Mouse (Mus musculus) ES-E14 (cell line): ENCODE measurements around the gene Obsl1.

ENCODE experiments used
- HCFC1 ChIP-seq: IDR thresholded peaks from 2 replicates; pipeline ENCODE4 v1.6.1; 2012; ENCODE audit warnings: low read length, inconsistent platforms, borderline replicate concordance; ENCODE audit not compliant: insufficient read depth
- MAFK ChIP-seq: IDR thresholded peaks from 2 replicates; pipeline ENCODE4 v1.6.1; 2014; ENCODE audit warnings: mild to moderate bottlenecking, low read depth, low read length, inconsistent platforms; ENCODE audit not compliant: insufficient read depth
- ZC3H11A ChIP-seq: IDR thresholded peaks from 2 replicates; pipeline ENCODE4 v1.6.1; 2012; ENCODE audit warnings: low read depth, mild to moderate bottlenecking, inconsistent platforms, low read length, borderline replicate concordance
- ZNF384 ChIP-seq: IDR thresholded peaks from 2 replicates; pipeline ENCODE4 v1.6.1; 2012; ENCODE audit warnings: low read depth, low read length, inconsistent platforms

DNA sequence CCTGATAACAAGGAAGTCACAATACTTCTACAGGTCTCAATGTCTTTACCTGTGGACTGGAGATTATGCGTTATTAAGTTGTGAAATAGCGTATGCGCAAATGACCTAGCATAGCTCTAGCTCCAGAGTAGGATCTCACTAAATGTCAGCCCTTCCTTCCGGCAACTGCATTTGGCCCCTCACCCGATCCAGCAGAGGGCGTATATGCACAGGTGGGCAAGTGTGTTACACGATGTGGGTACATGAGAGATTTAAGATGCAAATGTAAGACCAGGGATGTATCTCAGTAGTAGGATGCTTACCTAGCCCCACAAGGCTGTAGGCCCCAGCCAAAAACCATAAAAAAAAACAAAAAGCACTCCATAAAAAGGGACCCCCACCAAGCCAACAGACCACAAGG, 6.8 kb downstream of the Obsl1 start:
- TF ChIP-seq MAFK (no peak), ZC3H11A (no peak), ZNF384 (no peak), HCFC1 (no peak)
